Comparison of ENCODE assay signal across 19 mouse cellular contexts in genomic region chr8:87466335-87466734, GRCm38 (mm10). TPM values are rescaled to one million over a fixed set of nuclear protein-coding genes. Genes with fewer than 3 reads are reported as not detected.
"Had no signal": no experiment of that assay in that cellular context is flagged by ENCODE, and none has a peak within 500 bp of the region (broad histone marks: within the 10 kb centered on the region; RNA-seq: fewer than 3 reads in every experiment).

No protein-coding gene starts in this region.

- H3K9ac ChIP-seq: lung, embryonic 14.5 days; neural tube, embryonic 12.5 days; neural tube, embryonic 15.5 days; stomach, embryonic 15.5 days had no signal

- H3K4me2 ChIP-seq: lung, embryonic 14.5 days; neural tube, embryonic 12.5 days; neural tube, embryonic 15.5 days; stomach, embryonic 15.5 days had no signal

- H3K9me3 ChIP-seq: midbrain, embryonic 10.5 days; neural tube, embryonic 12.5 days; neural tube, embryonic 15.5 days; stomach, embryonic 15.5 days had no signal

- H3K36me3 ChIP-seq: midbrain, embryonic 10.5 days; neural tube, embryonic 12.5 days; neural tube, embryonic 15.5 days; stomach, embryonic 15.5 days had no signal

- ATAC-seq: midbrain, embryonic 16.5 days had no signal

- DNase-seq: lung, adult 18-20 months; lung, embryonic 14.5 days; lung, postnatal 10 days; lung, postnatal 4 days; midbrain, embryonic 14.5 days; retina, postnatal 1 day; right cerebral cortex, adult 18-20 months; thymus, adult 2 months; thymus, postnatal 25 days; thymus, postnatal 4 days had no signal

- H3K4me3 ChIP-seq: midbrain, embryonic 10.5 days; myocyte; neural tube, embryonic 12.5 days; neural tube, embryonic 15.5 days; stomach, embryonic 15.5 days had no signal

- H3K27ac ChIP-seq: midbrain, embryonic 10.5 days; neural tube, embryonic 12.5 days; neural tube, embryonic 15.5 days; stomach, embryonic 15.5 days; stomach, postnatal 0 days had no signal

RNA-seq across cellular contexts. Expression of gene Cbln1, which starts 6.1 kb away (rescaled TPM):
- polyA plus RNA-seq: liver, embryonic 16.5 days; lung, embryonic 14.5 days; lung, embryonic 16.5 days had no signal
